Mouse (Mus musculus) spleen, adult 2 months (tissue): ENCODE results near the gene Hdac8. TPM values are rescaled to one million over a fixed set of nuclear protein-coding genes. Genes with fewer than 3 reads are reported as not detected.

Experiments used
- DNase-seq, 2 experiments: peaks; one replicate each; pipeline versions ENCODE4 v3.0.0 to v3.0.0-alpha.2; 2012 to 2021; ENCODE audit warnings: low spot score in 2 of 2, low read depth in 1 of 2
- H3K27ac ChIP-seq: fragments of 200-500 bp; 2 replicates; pipeline ENCODE4 v1.5.1; 2012; ENCODE audit warnings: low read length, inconsistent platforms; ENCODE audit not compliant: insufficient read depth
- H3K27me3 ChIP-seq: fragments of 200-500 bp; 2 replicates; pipeline ENCODE4 v1.6.1; 2012; ENCODE audit warnings: mild to moderate bottlenecking, moderate library complexity, low read length, inconsistent platforms; ENCODE audit not compliant: control insufficient read depth, insufficient read depth
- H3K36me3 ChIP-seq: fragments of 200-500 bp; 2 replicates; pipeline ENCODE4 v1.6.1; 2012; ENCODE audit warnings: mild to moderate bottlenecking, low read length, inconsistent platforms; ENCODE audit not compliant: control insufficient read depth, insufficient read depth
- H3K4me1 ChIP-seq: fragments of 200-500 bp; 2 replicates; pipeline ENCODE4 v1.6.1; 2011; ENCODE audit warnings: inconsistent platforms; ENCODE audit not compliant: control insufficient read depth, insufficient read depth, insufficient read length
- H3K4me3 ChIP-seq: fragments of 200-500 bp; 2 replicates; pipeline ENCODE4 v1.5.1; 2011; ENCODE audit warnings: mild to moderate bottlenecking, inconsistent platforms; ENCODE audit not compliant: insufficient read depth, insufficient read length; ENCODE audit errors: extremely low read depth
- CTCF ChIP-seq: fragments of 200-500 bp; IDR thresholded peaks from 2 replicates; pipeline ENCODE4 v1.5.1; 2011; ENCODE audit warnings: mild to moderate bottlenecking, inconsistent platforms; ENCODE audit not compliant: insufficient read depth, insufficient read length, insufficient replicate concordance; ENCODE audit errors: extremely low read depth
- POLR2A ChIP-seq: fragments of 200-500 bp; IDR thresholded peaks from 2 replicates; pipeline ENCODE4 v1.6.1; 2011; ENCODE audit warnings: low read depth, low read length, inconsistent platforms
- WGBS: fragments of 180-500 bp; shearing (Covaris S2); methylation state at CpG from one replicate; pipeline ENCODE4 v1.1.7; 2018; 5-methylcytosine and 5-hydroxymethylcytosine counted together
- polyA plus RNA-seq: library from polyadenylated mRNA; depleted of rRNA; stranded (reverse); fragments of >200 nt; gene quantifications from 2 replicates; pipeline ENCODE4 v1.2.3, GENCODE M21; 2012; rRNA removed

The Hdac8 gene
- polyA plus RNA-seq: 2.3 and 2.6 TPM in 2 replicates

DNA sequence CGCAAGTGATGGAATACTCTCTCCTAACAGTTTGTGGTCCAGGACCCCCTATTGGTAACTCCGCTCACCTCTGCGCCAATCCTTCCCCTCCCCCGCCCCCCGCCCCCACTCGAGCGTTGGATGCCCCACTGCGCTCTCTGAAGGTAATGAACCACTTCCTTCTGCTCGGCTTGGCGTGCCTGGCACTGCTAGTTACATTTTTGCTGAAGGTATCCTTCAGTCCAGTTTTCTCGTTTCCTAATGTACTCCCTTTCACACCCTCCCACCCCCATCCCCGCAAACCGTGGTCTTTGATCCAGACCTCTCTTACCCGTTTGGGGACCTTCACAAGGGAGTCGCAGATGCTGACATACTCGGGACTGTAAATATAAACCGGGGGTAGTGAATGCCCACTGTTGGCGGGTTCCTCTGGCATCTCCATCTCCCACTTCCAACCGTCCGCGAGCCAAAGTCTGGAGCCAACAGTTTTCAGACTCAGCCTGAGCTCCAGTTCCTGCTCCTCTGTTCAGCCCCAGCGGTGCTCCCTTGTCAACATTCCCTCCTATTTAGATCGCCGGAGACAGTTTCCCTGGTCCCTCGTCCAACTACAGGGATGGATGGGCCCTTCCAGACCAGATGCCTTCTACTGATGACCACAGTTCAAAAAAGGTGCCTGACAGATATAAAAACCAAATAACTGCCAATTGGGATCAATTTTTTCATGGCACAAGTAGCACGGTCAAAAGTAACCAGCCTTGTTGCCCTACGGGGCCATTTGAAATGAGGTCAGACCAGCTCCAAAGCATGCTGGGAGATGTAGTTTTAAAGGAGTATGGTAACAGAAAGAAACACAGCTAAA lies at the start of gene Hdac8:
Gene Hdac8, minus strand, starts transcription at position 716 of the 838 bp plus-strand sequence.
- Histone ChIP-seq H3K4me1 (no peaks in the 10 kb centered on the region), H3K27me3 (no peaks in the 10 kb centered on the region), H3K4me3 (peak within 1 kb of the TSS; percentile 81), H3K27ac (peak within 1 kb of the TSS; percentile 66), H3K36me3 (no peaks in the 10 kb centered on the region)
- DNase-seq: peak; percentile 12 to 47
- WGBS: 18% methylated on average over 27 of the region's 27 CpGs
- TF ChIP-seq CTCF: no peak
- no peak for TF ChIP-seq POLR2A

DNA sequence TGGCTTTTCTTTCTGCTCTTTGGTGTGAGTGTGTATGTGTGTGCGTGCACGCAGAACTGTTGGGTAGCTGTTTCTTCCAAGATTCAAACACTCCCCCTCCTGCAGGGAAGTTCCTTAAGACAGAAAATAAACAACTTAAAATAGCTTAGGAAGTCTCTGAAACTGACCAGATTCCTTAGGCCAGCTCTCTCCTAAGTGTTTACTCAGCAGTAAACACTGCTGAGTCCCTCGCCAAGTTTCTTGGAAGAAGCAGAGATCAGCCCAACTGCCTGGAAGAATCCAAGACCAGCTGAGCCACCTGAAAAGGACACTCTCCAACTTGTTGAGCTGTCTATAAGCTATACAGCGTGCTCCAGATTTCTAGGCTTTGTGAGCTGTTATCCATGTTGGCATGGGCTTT lies 4.0 kb upstream of the Hdac8 start:
- Histone ChIP-seq H3K4me3 (no peak overlapping the region), H3K27ac (no peak overlapping the region), H3K27me3 (no peaks in the 10 kb centered on the region), H3K36me3 (no peaks in the 10 kb centered on the region), H3K4me1 (no peaks in the 10 kb centered on the region)
- TF ChIP-seq CTCF: no peak
- TF ChIP-seq POLR2A: no peak
- WGBS: 80% methylated on average over 4 of the region's 4 CpGs
- no peak for DNase-seq

- Histone ChIP-seq H3K36me3 (no peaks in the 10 kb centered on the region), H3K27me3 (no peaks in the 10 kb centered on the region), H3K4me3 (peak overlapping the region; percentile 81), H3K27ac (no peak overlapping the region), H3K4me1 (no peaks in the 10 kb centered on the region)
- TF ChIP-seq CTCF (no peak), POLR2A (no peak)
- WGBS: 32% methylated on average over 10 of the region's 10 CpGs
- no peak for DNase-seq
Observed at GRCm38 (mm10) chrX:102504179-102504578, 980 bp downstream of the Hdac8 start.

DNA sequence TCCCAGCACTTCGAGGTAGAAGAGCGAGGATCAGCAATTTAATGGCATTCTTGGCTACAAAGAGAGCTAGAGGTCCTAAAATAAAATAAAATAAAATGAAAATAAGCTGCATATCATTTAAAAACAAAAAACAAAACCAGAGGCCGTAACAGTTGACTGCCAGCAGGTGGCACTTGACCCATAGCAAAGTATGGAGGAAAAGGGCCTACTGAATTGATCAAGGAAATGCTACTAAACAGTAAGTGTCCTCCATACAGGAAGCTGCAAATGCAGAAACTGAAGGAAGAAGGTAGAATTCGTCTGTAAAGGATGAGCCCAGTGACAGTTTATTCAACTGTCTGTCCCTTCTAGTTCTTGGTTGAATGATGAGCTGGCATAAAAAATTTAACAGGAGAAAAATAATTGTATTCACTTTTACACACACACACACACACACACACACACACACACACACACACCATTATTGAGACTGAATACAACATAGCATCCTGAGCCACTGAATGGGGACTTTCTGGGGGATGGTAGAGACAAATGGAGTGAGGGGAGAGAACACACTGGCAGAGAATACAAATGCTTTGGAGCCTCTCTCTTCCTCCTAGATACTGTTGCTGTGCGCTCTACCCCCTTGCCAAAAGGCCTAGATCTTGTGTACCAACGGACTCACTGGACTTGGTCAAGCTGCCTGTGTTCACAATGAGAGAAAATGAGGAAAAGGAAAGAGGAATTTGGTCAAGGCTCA lies 11.0 kb downstream of the Hdac8 start:
- H3K36me3 ChIP-seq: peaks cover 2% of the 10 kb centered on the region; the same call in 1 of the 2 replicates
- H3K4me3 ChIP-seq: no peak overlapping the region
- H3K27me3 ChIP-seq: no peaks in the 10 kb centered on the region
- TF ChIP-seq CTCF: 0 out of 2 replicates have a peak, but pooled peaks have one; percentile 11
- TF ChIP-seq POLR2A: no peak
- DNase-seq: peak; percentile 1 to 7
- no peaks in the 10 kb centered on the region for H3K4me1 ChIP-seq
- 63% methylated on average over 6 of the region's 6 CpGs for WGBS
- H3K27ac ChIP-seq: no peak overlapping the region

DNA sequence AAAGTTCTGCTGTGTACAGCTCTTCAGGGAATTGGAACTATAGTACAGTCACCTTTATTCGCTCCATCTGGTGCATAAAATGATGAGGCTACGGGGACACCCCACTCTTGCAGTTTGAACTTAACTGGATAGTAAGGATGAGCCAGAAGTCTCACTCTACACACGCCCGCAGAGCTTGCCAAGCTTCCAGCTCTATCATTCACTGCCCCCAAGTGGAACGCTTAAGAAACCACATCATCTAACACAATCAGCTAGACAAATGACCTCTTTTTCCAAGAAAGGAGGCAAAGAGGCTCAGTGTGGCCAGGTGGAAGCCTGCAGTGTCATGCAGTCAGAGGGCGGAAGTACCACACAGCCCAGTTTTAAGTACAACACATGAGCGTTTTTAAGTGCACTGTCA lies 19.6 kb downstream of the Hdac8 start:
- DNase-seq: no peak
- H3K4me1 ChIP-seq: no peaks in the 10 kb centered on the region
- no peaks in the 10 kb centered on the region for H3K36me3 ChIP-seq
- WGBS: 83% methylated on average over 7 of the region's 7 CpGs
- TF ChIP-seq CTCF (no peak), POLR2A (no peak)
- H3K27ac ChIP-seq: no peak overlapping the region
- no peak overlapping the region for H3K4me3 ChIP-seq
- no peaks in the 10 kb centered on the region for H3K27me3 ChIP-seq

DNA sequence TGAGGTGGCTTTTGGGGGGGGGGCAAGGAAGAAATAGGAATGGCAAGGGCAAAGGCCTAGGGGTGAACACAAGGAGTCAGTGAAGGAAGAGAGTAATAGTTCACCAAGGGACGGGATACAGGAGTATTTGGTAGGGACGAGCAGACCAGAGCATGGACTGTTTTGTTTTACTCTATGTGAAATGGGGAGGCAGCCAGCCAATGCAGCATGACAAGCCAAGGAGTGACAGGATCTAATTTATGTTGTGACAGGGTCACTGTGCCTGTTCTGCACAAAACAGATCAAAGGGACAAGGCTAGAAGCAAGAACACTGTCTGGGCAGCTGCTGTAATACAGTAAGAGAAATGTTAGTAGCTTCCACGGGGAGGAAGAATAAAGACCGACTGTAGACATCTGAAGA lies 25.5 kb downstream of the Hdac8 start:
- no peak overlapping the region for H3K4me3 ChIP-seq
- H3K27ac ChIP-seq: no peak overlapping the region
- no peaks in the 10 kb centered on the region for H3K36me3 ChIP-seq
- WGBS: 84% methylated on average over 4 of the region's 4 CpGs
- no peaks in the 10 kb centered on the region for H3K4me1 ChIP-seq
- TF ChIP-seq CTCF (no peak), POLR2A (no peak)
- no peak for DNase-seq
- H3K27me3 ChIP-seq: no peaks in the 10 kb centered on the region
